Mouse (Mus musculus) MEL (cell line): ENCODE data around the gene Podnl1.

Source experiments
- CHD2 ChIP-seq: IDR thresholded peaks from 2 replicates; pipeline ENCODE4 v1.6.1; 2011; ENCODE audit warnings: low read length, improper control_type of control experiment
- CTCF ChIP-seq, 3 experiments: IDR thresholded peaks in 2 of 3; conservative IDR thresholded peaks in 1 of 3; 2 replicates each; pipeline ENCODE4 v1.5.1; 2011 to 2012; ENCODE audit warnings: low read length in 3 of 3, low read depth in 2 of 3, mild to moderate bottlenecking in 2 of 3, improper control_type of control experiment in 1 of 3, inconsistent platforms in 1 of 3, mixed read lengths in 1 of 3, moderate library complexity in 1 of 3; ENCODE audit not compliant: control insufficient read depth in 1 of 3, insufficient read depth in 1 of 3, poor library complexity in 1 of 3, severe bottlenecking in 1 of 3
- MAX ChIP-seq: IDR thresholded peaks from 2 replicates; pipeline ENCODE4 v1.6.1; 2011; ENCODE audit warnings: low read length, improper control_type of control experiment
- MEF2A ChIP-seq: IDR thresholded peaks from 2 replicates; pipeline ENCODE4 v1.6.1; 2014; ENCODE audit warnings: low read depth, mild to moderate bottlenecking, inconsistent platforms, low read length, improper control_type of control experiment; ENCODE audit not compliant: poor library complexity, insufficient replicate concordance, severe bottlenecking; ENCODE audit errors: extremely low read depth
- POLR2A ChIP-seq, 2 experiments: IDR thresholded peaks; 2 replicates each; pipeline ENCODE4 v1.6.1; 2011 to 2012; ENCODE audit warnings: low read length in 2 of 2, mild to moderate bottlenecking in 2 of 2, control low read depth in 1 of 2, improper control_type of control experiment in 1 of 2, low read depth in 1 of 2, moderate library complexity in 1 of 2; ENCODE audit not compliant: control insufficient read depth in 1 of 2, insufficient read depth in 1 of 2, poor library complexity in 1 of 2
- TAL1 ChIP-seq: IDR thresholded peaks from 2 replicates; pipeline ENCODE4 v1.6.1; 2012; ENCODE audit warnings: mild to moderate bottlenecking, inconsistent platforms, low read length, moderate library complexity, mixed read lengths

DNA sequence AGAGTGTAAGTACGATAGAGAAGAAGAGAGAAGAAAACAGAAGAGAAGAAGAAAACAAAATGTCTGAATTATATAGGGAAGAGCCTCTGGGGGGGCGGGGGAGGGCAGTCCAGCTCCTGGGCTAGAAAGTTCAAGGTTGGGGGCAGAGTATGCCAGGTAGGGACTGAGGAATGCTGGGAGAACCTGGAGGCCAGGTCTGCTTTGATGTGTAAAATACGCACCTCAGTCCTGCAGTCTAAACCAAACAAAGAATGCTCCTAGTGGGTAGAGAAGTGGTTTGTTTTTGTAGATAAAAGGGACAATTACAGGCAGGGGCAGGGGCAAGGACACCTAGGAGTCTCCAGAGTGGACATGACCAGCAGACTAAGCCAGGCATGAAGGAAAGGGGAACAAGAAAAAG lies 51.6 kb downstream of the Podnl1 start:
- no peak for TF ChIP-seq POLR2A (IDR thresholded peaks at IDR 0.05; ENCODE audit: control insufficient read depth in 1 of 2, insufficient read depth in 1 of 2, low read depth in 1 of 2, low read length in 2 of 2, poor library complexity in 1 of 2)
- no peak for TF ChIP-seq CTCF (IDR thresholded peaks at IDR 0.05 in 2 of 3, conservative IDR thresholded peaks at IDR 0.05 in 1 of 3; ENCODE audit: control insufficient read depth in 1 of 3, insufficient read depth in 1 of 3, low read depth in 2 of 3, low read length in 3 of 3, poor library complexity in 1 of 3, severe bottlenecking in 1 of 3)
- TF ChIP-seq MAX = no peak
- no peak for TF ChIP-seq MEF2A
- TF ChIP-seq TAL1 = no peak
- no peak for TF ChIP-seq CHD2
